ENCODE assay signal across 26 mouse cellular contexts in the genomic region with DNA sequence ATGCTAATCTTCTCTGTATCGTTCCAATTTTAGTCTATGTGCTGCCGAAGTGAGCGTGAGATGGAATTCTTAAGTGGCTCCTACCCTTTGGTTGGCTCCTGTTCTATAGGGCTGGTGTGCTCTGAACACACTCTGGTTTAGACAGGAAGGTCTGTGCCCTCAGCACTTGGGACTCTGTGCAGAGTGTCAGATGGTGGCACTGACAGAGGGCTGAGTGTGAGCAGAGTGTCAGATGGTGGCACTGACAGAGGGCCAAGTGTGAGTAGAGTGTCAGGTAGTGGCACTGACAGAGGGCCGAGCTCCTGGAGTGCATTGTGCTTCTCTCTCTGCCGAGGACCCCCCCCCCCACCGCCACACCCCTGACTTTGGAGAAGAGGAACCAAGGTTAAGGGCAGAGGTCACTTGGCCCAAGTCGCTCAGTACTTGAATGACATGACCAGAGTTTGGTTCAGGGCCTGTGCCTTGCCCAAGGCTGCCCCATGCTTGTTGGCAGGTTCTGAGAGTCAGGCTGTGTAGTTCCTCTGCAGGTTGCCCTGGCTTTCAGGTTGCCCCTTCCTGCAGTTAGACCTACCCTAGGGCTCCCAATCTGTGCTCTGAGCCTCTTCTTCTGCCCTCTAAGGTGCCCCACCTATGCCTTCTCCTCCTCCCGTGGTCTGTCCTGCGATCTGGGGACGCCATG. TPM values are rescaled to one million over a fixed set of nuclear protein-coding genes. Genes with fewer than 3 reads are reported as not detected.
DNase-seq lines count a peak whose midpoint lies in the region; ATAC-seq lines count a peak whose summit lies in the region.
"Had no signal": no experiment of that assay in that cellular context is flagged by ENCODE, and none has a peak within 500 bp of the region (broad histone marks: within the 10 kb centered on the region; RNA-seq: fewer than 3 reads in every experiment).

No protein-coding gene starts in this region.

- no peak overlapping the region for H3K9ac ChIP-seq in forebrain, embryonic 12.5 days
- H3K9ac ChIP-seq in heart, embryonic 11.5 days (ENCODE audit: low read depth, low read length), result no peak overlapping the region
- H3K9ac ChIP-seq in heart, embryonic 16.5 days (ENCODE audit: low read length), result no peak overlapping the region
- no peak overlapping the region for H3K9ac ChIP-seq in limb, embryonic 11.5 days (ENCODE audit: low read length)
- H3K9ac ChIP-seq: forebrain, postnatal 0 days; hindbrain, embryonic 15.5 days had no signal

- H3K36me3 ChIP-seq in forebrain, embryonic 10.5 days (replicated peaks), result peaks cover 28% of the 10 kb centered on the region
- no peaks in the 10 kb centered on the region for H3K36me3 ChIP-seq in forebrain, embryonic 12.5 days (replicated peaks)
- H3K36me3 ChIP-seq in heart, embryonic 11.5 days (ENCODE audit: control insufficient read depth, insufficient read depth, low read length), result no peaks in the 10 kb centered on the region; the same call in 1 of the 2 replicates
- H3K36me3 ChIP-seq in heart, embryonic 16.5 days (ENCODE audit: control insufficient read depth, insufficient read depth), result 0 out of 2 replicates have a peak, but pooled peaks cover 3% of the 10 kb centered on the region
- H3K36me3 ChIP-seq in limb, embryonic 11.5 days (ENCODE audit: control insufficient read depth, insufficient read depth, low read length), result no peaks in the 10 kb centered on the region; the same call in 1 of the 2 replicates
- peaks cover 56% of the 10 kb centered on the region for H3K36me3 ChIP-seq in limb, embryonic 10.5 days
- H3K36me3 ChIP-seq: hindbrain, embryonic 15.5 days had no signal

- 0 out of 2 replicates have a peak overlapping the region, but pooled peaks have one; percentile 16 for H3K27ac ChIP-seq in forebrain, embryonic 10.5 days
- H3K27ac ChIP-seq in forebrain, embryonic 12.5 days, result no peak overlapping the region
- no peak overlapping the region for H3K27ac ChIP-seq in heart, embryonic 11.5 days (ENCODE audit: low read depth, low read length)
- H3K27ac ChIP-seq in heart, embryonic 16.5 days (ENCODE audit: low read length), result no peak overlapping the region
- H3K27ac ChIP-seq in limb, embryonic 11.5 days (replicated peaks; ENCODE audit: low read depth, low read length), result no peak overlapping the region
- no peak overlapping the region; the same call in 1 of the 2 replicates for H3K27ac ChIP-seq in limb, embryonic 10.5 days
- H3K27ac ChIP-seq: embryonic facial prominence, embryonic 10.5 days; hindbrain, embryonic 15.5 days had no signal

- H3K4me2 ChIP-seq in forebrain, embryonic 12.5 days, result no peak overlapping the region
- no peak overlapping the region for H3K4me2 ChIP-seq in heart, embryonic 11.5 days
- H3K4me2 ChIP-seq in heart, embryonic 16.5 days (ENCODE audit: low read depth, low read length), result no peak overlapping the region
- no peak overlapping the region for H3K4me2 ChIP-seq in limb, embryonic 11.5 days (ENCODE audit: low read depth, severe bottlenecking)
- H3K4me2 ChIP-seq: hindbrain, embryonic 15.5 days had no signal

- intact Hi-C loops in heart, postnatal 25 days (cut with DNase I), result no loop called here

- H3K27me3 ChIP-seq in forebrain, embryonic 10.5 days (ENCODE audit: poor library complexity, severe bottlenecking), result no peaks in the 10 kb centered on the region
- no peaks in the 10 kb centered on the region for H3K27me3 ChIP-seq in forebrain, embryonic 12.5 days
- no peaks in the 10 kb centered on the region; the same call in 1 of the 2 replicates for H3K27me3 ChIP-seq in heart, embryonic 11.5 days (ENCODE audit: control insufficient read depth, insufficient read depth, low read length)
- no peaks in the 10 kb centered on the region for H3K27me3 ChIP-seq in heart, embryonic 16.5 days (ENCODE audit: control insufficient read depth, insufficient read depth, low read length)
- H3K27me3 ChIP-seq in limb, embryonic 11.5 days (ENCODE audit: control insufficient read depth, insufficient read depth, low read length), result no peaks in the 10 kb centered on the region
- no peaks in the 10 kb centered on the region for H3K27me3 ChIP-seq in limb, embryonic 10.5 days (ENCODE audit: low read depth, poor library complexity, severe bottlenecking)
- H3K27me3 ChIP-seq: hindbrain, embryonic 15.5 days had no signal

- DNase-seq in forebrain, embryonic 10.5 days (ENCODE audit: extremely low spot score, low spot score), result no peak
- no peak for DNase-seq in heart, postnatal 4 days
- DNase-seq in heart, postnatal 25 days (ENCODE audit: low spot score), result no peak
- DNase-seq in limb, embryonic 11.5 days (ENCODE audit: low spot score), result no peak
- no peak for DNase-seq in limb, embryonic 10.5 days (ENCODE audit: low spot score)
- DNase-seq: adrenal gland, adult 8-10 months; adrenal gland, postnatal 36 days; B cell, adult 2 months; cerebellum, adult 2 months; cerebellum, postnatal 10 days; forebrain, postnatal 0 days; gastrocnemius, postnatal 14 days; kidney, adult 11 months; kidney, adult 9 months had no signal

- peaks cover 30% of the 10 kb centered on the region for H3K4me1 ChIP-seq in forebrain, embryonic 10.5 days
- H3K4me1 ChIP-seq in forebrain, embryonic 12.5 days, result peaks cover 18% of the 10 kb centered on the region
- H3K4me1 ChIP-seq in heart, embryonic 11.5 days (ENCODE audit: control insufficient read depth, insufficient read depth, low read length), result 0 out of 2 replicates have a peak, but pooled peaks cover 6% of the 10 kb centered on the region
- no peaks in the 10 kb centered on the region; the same call in 1 of the 2 replicates for H3K4me1 ChIP-seq in heart, embryonic 16.5 days (ENCODE audit: control insufficient read depth, insufficient read depth, low read length)
- peaks cover 2% of the 10 kb centered on the region; the same call in 1 of the 2 replicates for H3K4me1 ChIP-seq in limb, embryonic 11.5 days (ENCODE audit: control insufficient read depth, insufficient read depth, low read length)
- peaks cover 24% of the 10 kb centered on the region for H3K4me1 ChIP-seq in limb, embryonic 10.5 days

- no peaks in the 10 kb centered on the region for H3K9me3 ChIP-seq in forebrain, embryonic 10.5 days
- no peaks in the 10 kb centered on the region for H3K9me3 ChIP-seq in forebrain, embryonic 12.5 days
- no peaks in the 10 kb centered on the region for H3K9me3 ChIP-seq in heart, embryonic 11.5 days (replicated peaks; ENCODE audit: control insufficient read depth, low read length)
- no peaks in the 10 kb centered on the region for H3K9me3 ChIP-seq in heart, embryonic 16.5 days (replicated peaks; ENCODE audit: control insufficient read depth, low read length)
- H3K9me3 ChIP-seq in limb, embryonic 11.5 days (ENCODE audit: control insufficient read depth, low read length), result no peaks in the 10 kb centered on the region
- H3K9me3 ChIP-seq in limb, embryonic 10.5 days (replicated peaks), result no peaks in the 10 kb centered on the region
- H3K9me3 ChIP-seq: embryonic facial prominence, embryonic 10.5 days; hindbrain, embryonic 15.5 days had no signal

- WGBS in forebrain, embryonic 10.5 days, result 85% methylated on average over 10 of the region's 10 CpGs
- 89% methylated on average over 10 of the region's 10 CpGs for WGBS in forebrain, embryonic 12.5 days
- WGBS in heart, embryonic 11.5 days (ENCODE audit: insufficient replicate concordance), result 61% methylated on average over 10 of the region's 10 CpGs
- 59% methylated on average over 10 of the region's 10 CpGs for WGBS in heart, embryonic 16.5 days
- 94% methylated on average over 10 of the region's 10 CpGs for WGBS in limb, embryonic 11.5 days
- 88% methylated on average over 10 of the region's 10 CpGs for WGBS in limb, embryonic 10.5 days

- no peak for ATAC-seq in forebrain, embryonic 12.5 days (ENCODE audit: low FRiP score)
- ATAC-seq in heart, embryonic 11.5 days (replicated peaks; ENCODE audit: insufficient number of reproducible peaks, low FRiP score, low TSS enrichment), result peak; percentile 68
- peak; percentile 65; the same call in 1 of the 2 replicates for ATAC-seq in heart, embryonic 16.5 days (replicated peaks; ENCODE audit: extremely low read depth, insufficient read depth, low FRiP score)
- 0 out of 2 replicates have a peak, but pooled peaks have one; percentile 8 for ATAC-seq in limb, embryonic 11.5 days (ENCODE audit: insufficient number of reproducible peaks, low FRiP score, low TSS enrichment, low read depth)
- ATAC-seq: CD4-positive, CD25-positive, alpha-beta regulatory T cell, adult 4 months; forebrain, postnatal 0 days had no signal

- H3K4me3 ChIP-seq in forebrain, embryonic 10.5 days, result no peak overlapping the region
- no peak overlapping the region for H3K4me3 ChIP-seq in forebrain, embryonic 12.5 days (replicated peaks)
- H3K4me3 ChIP-seq in heart, embryonic 11.5 days (ENCODE audit: low read depth, low read length), result no peak overlapping the region
- H3K4me3 ChIP-seq in heart, embryonic 16.5 days (ENCODE audit: low read length), result no peak overlapping the region
- no peak overlapping the region for H3K4me3 ChIP-seq in limb, embryonic 11.5 days (ENCODE audit: low read depth, low read length)
- H3K4me3 ChIP-seq in limb, embryonic 10.5 days, result no peak overlapping the region
- H3K4me3 ChIP-seq: embryonic facial prominence, embryonic 10.5 days; hindbrain, embryonic 15.5 days had no signal

RNA-seq across cellular contexts. Expression of a gene that starts 9.3 kb away (rescaled TPM):
- polyA plus RNA-seq in forebrain, embryonic 10.5 days (2016; fragmentation: Nextera tagmentation; extraction: Ambion mirVana), result 9.1 and 9.5 TPM in 2 replicates
- polyA plus RNA-seq in forebrain, embryonic 12.5 days (2016; fragmentation: Nextera tagmentation; extraction: Ambion mirVana), result 6.6 and 7.3 TPM in 2 replicates
- polyA plus RNA-seq in heart, embryonic 11.5 days (2014; fragmentation: Nextera tagmentation; extraction: Ambion mirVana), result 5.5 and 5.8 TPM in 2 replicates
- 1 to 10 TPM; 4.3 to 4.9 TPM for total RNA-seq in heart, postnatal 4 days (2021)
- 5.1 and 6.0 TPM in 2 replicates for polyA plus RNA-seq in heart, embryonic 16.5 days (2015; fragmentation: Nextera tagmentation; extraction: Ambion mirVana)
- 10 to 100 TPM in 1 of 2 experiments, 1 to 10 TPM in 1; 9.8 to 10.9 TPM for total RNA-seq in heart, postnatal 25 days (2021)
- 10.4 and 10.8 TPM in 2 replicates for polyA plus RNA-seq in limb, embryonic 11.5 days (2014; fragmentation: Nextera tagmentation; extraction: Ambion mirVana)
- 12.7 and 14.4 TPM in 2 replicates for polyA plus RNA-seq in limb, embryonic 10.5 days (2016; fragmentation: Nextera tagmentation; extraction: Ambion mirVana)

RNA-seq across cellular contexts. Expression of a gene that starts 23.3 kb away (rescaled TPM):
- polyA plus RNA-seq in forebrain, embryonic 10.5 days (2016; fragmentation: Nextera tagmentation; extraction: Ambion mirVana), result 234 and 239 TPM in 2 replicates
- polyA plus RNA-seq in forebrain, embryonic 12.5 days (2016; fragmentation: Nextera tagmentation; extraction: Ambion mirVana), result 341 and 346 TPM in 2 replicates
- 213 and 221 TPM in 2 replicates for polyA plus RNA-seq in heart, embryonic 11.5 days (2014; fragmentation: Nextera tagmentation; extraction: Ambion mirVana)
- 100 to 1,000 TPM; 158 to 159 TPM for total RNA-seq in heart, postnatal 4 days (2021)
- 238 and 243 TPM in 2 replicates for polyA plus RNA-seq in heart, embryonic 16.5 days (2015; fragmentation: Nextera tagmentation; extraction: Ambion mirVana)
- 100 to 1,000 TPM; 144 to 162 TPM for total RNA-seq in heart, postnatal 25 days (2021)
- 277 and 294 TPM in 2 replicates for polyA plus RNA-seq in limb, embryonic 11.5 days (2014; fragmentation: Nextera tagmentation; extraction: Ambion mirVana)
- polyA plus RNA-seq in limb, embryonic 10.5 days (2016; fragmentation: Nextera tagmentation; extraction: Ambion mirVana), result 204 and 239 TPM in 2 replicates

RNA-seq across cellular contexts. Expression of a gene that starts 37.2 kb away (rescaled TPM):
- not detected in 2 replicates for polyA plus RNA-seq in forebrain, embryonic 10.5 days (2016; fragmentation: Nextera tagmentation; extraction: Ambion mirVana)
- not detected in 2 replicates for polyA plus RNA-seq in forebrain, embryonic 12.5 days (2016; fragmentation: Nextera tagmentation; extraction: Ambion mirVana)
- not detected in 2 replicates for polyA plus RNA-seq in heart, embryonic 11.5 days (2014; fragmentation: Nextera tagmentation; extraction: Ambion mirVana)
- total RNA-seq in heart, postnatal 4 days (2021), result not detected
- not detected in 2 replicates for polyA plus RNA-seq in heart, embryonic 16.5 days (2015; fragmentation: Nextera tagmentation; extraction: Ambion mirVana)
- not detected for total RNA-seq in heart, postnatal 25 days (2021)
- not detected in 2 replicates for polyA plus RNA-seq in limb, embryonic 11.5 days (2014; fragmentation: Nextera tagmentation; extraction: Ambion mirVana)
- not detected in 2 replicates for polyA plus RNA-seq in limb, embryonic 10.5 days (2016; fragmentation: Nextera tagmentation; extraction: Ambion mirVana)
- total RNA-seq: adrenal gland, adult 8-10 months; adrenal gland, postnatal 36 days; forebrain, postnatal 0 days; G1E; gastrocnemius, adult 18-20 months; gastrocnemius, postnatal 14 days; hematopoietic stem cell, adult 5-6 weeks had no signal
- polyA plus RNA-seq: CD4-positive, CD25-positive, alpha-beta regulatory T cell, adult 4 months; cerebellum, adult 2 months; embryonic facial prominence, embryonic 10.5 days; embryonic facial prominence, embryonic 14.5 days; forebrain, postnatal 0 days; G1E; gonadal fat pad, adult 2 months; hindbrain, embryonic 15.5 days; intestine, embryonic 14.5 days had no signal

RNA-seq across cellular contexts. Expression of a gene that starts 54.4 kb away (rescaled TPM):
- not detected in 2 replicates for polyA plus RNA-seq in forebrain, embryonic 10.5 days (2016; fragmentation: Nextera tagmentation; extraction: Ambion mirVana)
- polyA plus RNA-seq in forebrain, embryonic 12.5 days (2016; fragmentation: Nextera tagmentation; extraction: Ambion mirVana), result not detected in 2 replicates
- polyA plus RNA-seq in heart, embryonic 11.5 days (2014; fragmentation: Nextera tagmentation; extraction: Ambion mirVana), result not detected in 2 replicates
- not detected for total RNA-seq in heart, postnatal 4 days (2021)
- not detected in 2 replicates for polyA plus RNA-seq in heart, embryonic 16.5 days (2015; fragmentation: Nextera tagmentation; extraction: Ambion mirVana)
- not detected for total RNA-seq in heart, postnatal 25 days (2021)
- polyA plus RNA-seq in limb, embryonic 11.5 days (2014; fragmentation: Nextera tagmentation; extraction: Ambion mirVana), result not detected in 2 replicates
- polyA plus RNA-seq in limb, embryonic 10.5 days (2016; fragmentation: Nextera tagmentation; extraction: Ambion mirVana), result not detected in 2 replicates
- total RNA-seq: adrenal gland, adult 8-10 months; adrenal gland, postnatal 36 days; forebrain, postnatal 0 days; G1E; gastrocnemius, adult 18-20 months; gastrocnemius, postnatal 14 days; hematopoietic stem cell, adult 5-6 weeks had no signal
- polyA plus RNA-seq: CD4-positive, CD25-positive, alpha-beta regulatory T cell, adult 4 months; cerebellum, adult 2 months; embryonic facial prominence, embryonic 10.5 days; embryonic facial prominence, embryonic 14.5 days; forebrain, postnatal 0 days; G1E; hindbrain, embryonic 15.5 days; intestine, embryonic 14.5 days had no signal
